Mouse (Mus musculus): ENCODE results near the gene Etnk1. TPM values are rescaled to one million over a fixed set of nuclear protein-coding genes. Genes with fewer than 3 reads are reported as not detected.

Etnk1 gene
- polyA plus RNA-seq, 1 experiment from 2014 or later = 33.5 TPM

DNA sequence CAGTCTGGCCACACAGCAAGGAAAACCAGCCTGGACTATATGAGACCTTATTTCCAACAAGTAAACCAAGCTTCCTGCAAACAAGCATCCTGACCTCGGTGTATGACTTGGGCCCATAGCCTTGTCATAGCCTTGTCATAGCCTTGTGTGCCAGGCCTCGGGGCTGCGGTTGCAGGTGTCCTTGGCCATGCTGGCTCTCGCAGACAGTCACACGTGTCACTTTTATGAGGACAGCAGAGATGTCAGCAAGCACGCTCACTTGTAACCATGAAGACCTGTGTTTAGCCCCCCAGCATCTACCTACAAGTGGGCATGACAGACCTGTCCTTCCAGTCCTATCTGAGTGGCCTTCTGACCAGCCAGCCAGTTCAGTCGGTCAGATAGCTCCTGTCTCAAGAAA is 31.4 kb downstream of the Etnk1 start:
- Histone ChIP-seq H3K9ac (replicated peaks) (no peak overlapping the region), H3K36me3 (peaks cover 53% of the 10 kb centered on the region), H3K4me1 (no peaks in the 10 kb centered on the region), H3K27me3 (no peaks in the 10 kb centered on the region), H3K27ac (replicated peaks) (no peak overlapping the region), H3K4me3 (no peak overlapping the region), H3K9me3 (no peaks in the 10 kb centered on the region), H3K4me2 (replicated peaks) (no peak overlapping the region)
- no peak for ATAC-seq (replicated peaks)
- WGBS = 94% methylated on average over 7 of the region's 7 CpGs

DNA sequence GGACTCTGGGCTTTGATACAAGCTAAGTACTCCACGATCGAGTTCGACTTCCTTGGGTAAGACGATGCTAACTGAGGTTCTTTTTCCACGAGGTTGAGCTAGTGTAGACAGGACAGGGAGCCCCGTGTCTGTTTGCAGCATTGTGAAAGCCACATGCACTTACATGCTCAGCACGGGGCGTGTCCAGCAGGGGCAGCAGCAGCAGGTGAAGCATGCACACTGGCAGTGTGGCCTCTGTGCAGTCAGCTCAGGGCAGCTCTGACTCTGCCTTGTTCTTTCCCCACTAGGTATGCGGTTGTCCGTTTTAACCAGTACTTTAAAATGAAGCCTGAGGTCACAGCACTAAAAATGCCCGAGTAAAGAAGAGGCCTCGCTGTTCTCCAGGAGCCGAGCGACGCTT is 36.1 kb downstream of the Etnk1 start:
- Histone ChIP-seq H3K4me3 (no peak overlapping the region), H3K36me3 (peaks cover 37% of the 10 kb centered on the region), H3K27me3 (no peaks in the 10 kb centered on the region), H3K4me2 (replicated peaks) (no peak overlapping the region), H3K27ac (replicated peaks) (no peak overlapping the region), H3K9ac (replicated peaks) (no peak overlapping the region), H3K4me1 (no peaks in the 10 kb centered on the region), H3K9me3 (no peaks in the 10 kb centered on the region)
- 93% methylated on average over 15 of the region's 15 CpGs for WGBS
- no peak for ATAC-seq (replicated peaks)

DNA sequence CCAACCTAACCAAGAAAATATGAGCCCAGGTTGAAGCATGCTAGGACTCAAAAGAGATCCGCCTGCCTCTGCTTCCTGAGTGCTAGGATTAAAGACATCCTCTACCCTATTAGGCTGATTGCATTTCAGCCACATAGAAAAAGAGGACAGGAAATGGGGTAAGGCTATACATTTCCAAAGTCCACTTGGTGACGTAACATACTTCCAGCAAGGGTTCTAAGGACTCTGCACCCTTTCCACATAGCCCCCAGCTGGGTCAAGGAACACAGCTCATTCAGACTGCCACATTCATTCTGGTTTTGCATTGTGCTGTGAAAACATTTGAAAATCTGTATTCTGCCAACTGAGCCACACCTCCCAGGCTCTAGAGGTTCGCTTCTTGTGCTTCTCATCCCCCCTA is 41.9 kb downstream of the Etnk1 start:
- 91% methylated on average over 3 of the region's 3 CpGs for WGBS
- no peak for ATAC-seq (replicated peaks)
- no peak overlapping the region for H3K27ac ChIP-seq (replicated peaks)

DNA sequence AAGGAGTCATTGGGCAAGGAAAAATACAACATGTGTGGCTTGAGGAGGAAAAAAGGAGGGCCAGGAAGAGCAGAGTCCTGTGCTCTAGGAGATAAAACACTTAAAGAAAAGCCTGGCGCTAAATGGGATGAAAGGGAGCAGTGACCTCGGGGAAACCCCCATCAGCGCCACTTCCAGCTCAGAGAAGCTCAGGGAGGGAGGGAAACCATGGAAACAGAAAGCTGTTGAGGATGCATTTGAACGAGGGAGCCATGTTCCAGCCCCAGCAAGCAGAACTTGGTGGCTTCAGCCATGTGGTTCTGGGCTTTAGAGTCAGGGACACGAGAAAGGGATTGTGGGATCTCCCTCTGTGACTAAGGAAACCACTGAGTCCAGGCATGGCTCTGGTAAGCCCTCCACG is 45.7 kb downstream of the Etnk1 start:
- ATAC-seq (replicated peaks) = no peak
- H3K27ac ChIP-seq (replicated peaks) = no peak overlapping the region
- no peak overlapping the region for H3K4me2 ChIP-seq (replicated peaks)
- H3K4me3 ChIP-seq = no peak overlapping the region
- H3K4me1 ChIP-seq = no peaks in the 10 kb centered on the region
- H3K9ac ChIP-seq (replicated peaks) = no peak overlapping the region
- H3K27me3 ChIP-seq = no peaks in the 10 kb centered on the region
- 82% methylated on average over 6 of the region's 6 CpGs for WGBS
- H3K9me3 ChIP-seq = no peaks in the 10 kb centered on the region
- H3K36me3 ChIP-seq = 0 out of 2 replicates have a peak, but pooled peaks cover 8% of the 10 kb centered on the region

More for the DNA sequence above, 41.9 kb downstream of the Etnk1 start:
- peaks cover 17% of the 10 kb centered on the region; the same call in 1 of the 2 replicates for H3K36me3 ChIP-seq
- no peaks in the 10 kb centered on the region for H3K4me1 ChIP-seq
- H3K4me3 ChIP-seq = no peak overlapping the region
- no peaks in the 10 kb centered on the region for H3K27me3 ChIP-seq
- H3K9ac ChIP-seq (replicated peaks) = no peak overlapping the region
- H3K9me3 ChIP-seq = no peaks in the 10 kb centered on the region
- no peak overlapping the region for H3K4me2 ChIP-seq (replicated peaks)

DNA sequence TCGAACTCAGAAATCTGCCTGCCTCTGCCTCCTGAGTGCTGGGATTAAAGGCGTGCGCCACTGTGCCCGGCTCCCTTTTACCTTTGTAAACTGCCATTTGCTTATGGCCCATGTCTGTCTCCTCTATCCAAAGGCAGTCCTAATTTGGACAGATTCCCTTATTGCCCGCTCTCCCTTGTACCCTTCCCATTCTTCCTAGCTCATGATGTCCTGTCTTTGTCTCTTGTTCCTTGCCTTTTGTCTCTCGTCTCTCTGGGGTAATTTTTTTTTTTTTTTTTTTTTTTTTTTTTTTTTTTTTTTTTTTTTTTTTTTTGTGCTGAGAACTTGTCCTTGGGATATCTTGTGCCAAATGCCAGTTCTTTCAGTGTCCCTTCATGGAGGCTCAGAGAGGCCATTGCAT is 46.4 kb downstream of the Etnk1 start:
- Histone ChIP-seq H3K4me1 (no peaks in the 10 kb centered on the region), H3K9me3 (no peaks in the 10 kb centered on the region), H3K9ac (replicated peaks) (no peak overlapping the region), H3K4me2 (replicated peaks) (no peak overlapping the region), H3K27me3 (no peaks in the 10 kb centered on the region), H3K4me3 (no peak overlapping the region), H3K36me3 (0 out of 2 replicates have a peak, but pooled peaks cover 6% of the 10 kb centered on the region), H3K27ac (replicated peaks) (no peak overlapping the region)
- WGBS = 93% methylated on average over 6 of the region's 6 CpGs
- no peak for ATAC-seq (replicated peaks)

DNA sequence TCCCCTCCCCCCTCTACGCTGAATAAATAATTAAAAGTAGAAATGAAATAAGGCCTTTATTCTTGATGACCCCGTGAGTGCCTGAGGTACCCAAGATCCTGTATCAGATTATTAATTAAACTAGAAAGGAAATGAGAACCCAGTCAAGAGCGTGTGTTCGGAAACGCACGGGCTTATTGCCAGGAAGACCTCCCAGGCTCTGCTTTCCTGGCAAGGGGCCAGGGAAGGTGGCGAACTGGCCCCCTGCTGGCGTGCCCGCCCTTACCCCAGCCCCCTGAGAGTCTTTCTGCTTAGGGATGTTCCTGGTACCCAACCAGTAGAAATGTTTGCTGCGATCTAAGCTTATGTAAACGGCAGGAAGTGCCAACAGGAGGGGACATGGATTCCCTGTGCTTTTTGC is 49.2 kb downstream of the Etnk1 start:
- no peak overlapping the region for H3K4me2 ChIP-seq (replicated peaks)

DNA sequence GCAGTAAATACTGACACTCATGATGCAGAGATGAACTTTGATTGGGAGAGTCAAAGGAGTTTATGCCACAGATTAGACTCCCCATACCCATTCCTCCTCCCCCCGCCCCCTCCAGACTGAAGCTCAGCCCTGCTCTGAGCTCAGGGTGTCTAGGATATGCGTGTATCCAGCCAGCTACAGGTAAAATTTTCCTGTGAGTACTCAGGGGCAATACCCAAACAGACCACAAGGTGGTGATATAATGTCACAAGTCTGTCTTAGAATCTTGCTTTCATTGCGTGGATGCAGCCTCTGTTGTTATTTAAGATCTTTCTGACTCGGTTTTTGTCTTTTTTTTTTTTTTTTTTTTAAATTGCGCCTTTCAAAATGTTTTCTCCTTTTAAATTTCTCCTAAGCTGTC is 52.3 kb downstream of the Etnk1 start:
- peak; percentile 74 for ATAC-seq (replicated peaks)
- H3K9me3 ChIP-seq = no peaks in the 10 kb centered on the region

More for the DNA sequence above, 49.2 kb downstream of the Etnk1 start:
- Histone ChIP-seq H3K9ac (replicated peaks) (no peak overlapping the region), H3K27me3 (no peaks in the 10 kb centered on the region), H3K4me3 (no peak overlapping the region), H3K9me3 (no peaks in the 10 kb centered on the region), H3K4me1 (no peaks in the 10 kb centered on the region), H3K27ac (replicated peaks) (no peak overlapping the region), H3K36me3 (no peaks in the 10 kb centered on the region)
- 43% methylated on average over 11 of the region's 11 CpGs for WGBS
- ATAC-seq (replicated peaks) = no peak

DNA sequence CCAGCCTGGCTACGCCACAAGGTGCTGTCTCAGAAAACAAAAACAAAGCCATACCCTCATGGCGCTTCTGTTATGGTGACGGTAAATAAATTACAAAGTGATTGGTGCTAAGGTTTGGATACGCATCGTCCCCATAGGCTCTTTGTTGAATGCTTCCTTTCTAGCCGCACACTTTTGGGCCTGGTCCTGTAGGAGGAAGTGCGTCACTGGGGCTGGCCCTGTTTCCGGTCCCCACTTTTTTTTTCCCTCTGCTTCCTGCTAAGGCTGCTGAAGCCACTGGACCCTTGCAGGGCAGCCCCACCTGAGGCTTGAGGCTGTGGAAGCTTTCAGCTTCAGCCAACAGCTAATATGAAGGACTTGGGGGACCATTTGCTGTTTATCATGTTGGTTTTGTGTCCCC is 54.2 kb downstream of the Etnk1 start:
- Histone ChIP-seq H3K36me3 (no peaks in the 10 kb centered on the region), H3K9me3 (no peaks in the 10 kb centered on the region), H3K4me1 (no peaks in the 10 kb centered on the region), H3K4me2 (replicated peaks) (no peak overlapping the region), H3K4me3 (no peak overlapping the region), H3K27ac (replicated peaks) (no peak overlapping the region), H3K9ac (replicated peaks) (no peak overlapping the region), H3K27me3 (no peaks in the 10 kb centered on the region)
- WGBS = 88% methylated on average over 8 of the region's 8 CpGs
- ATAC-seq (replicated peaks) = no peak

More for the DNA sequence above, 52.3 kb downstream of the Etnk1 start:
- Histone ChIP-seq H3K9ac (replicated peaks) (no peak overlapping the region), H3K27me3 (no peaks in the 10 kb centered on the region), H3K4me1 (no peaks in the 10 kb centered on the region), H3K36me3 (no peaks in the 10 kb centered on the region), H3K4me3 (no peak overlapping the region), H3K4me2 (replicated peaks) (no peak overlapping the region), H3K27ac (replicated peaks) (no peak overlapping the region)
- WGBS = 4% methylated on average over 5 of the region's 5 CpGs

DNA sequence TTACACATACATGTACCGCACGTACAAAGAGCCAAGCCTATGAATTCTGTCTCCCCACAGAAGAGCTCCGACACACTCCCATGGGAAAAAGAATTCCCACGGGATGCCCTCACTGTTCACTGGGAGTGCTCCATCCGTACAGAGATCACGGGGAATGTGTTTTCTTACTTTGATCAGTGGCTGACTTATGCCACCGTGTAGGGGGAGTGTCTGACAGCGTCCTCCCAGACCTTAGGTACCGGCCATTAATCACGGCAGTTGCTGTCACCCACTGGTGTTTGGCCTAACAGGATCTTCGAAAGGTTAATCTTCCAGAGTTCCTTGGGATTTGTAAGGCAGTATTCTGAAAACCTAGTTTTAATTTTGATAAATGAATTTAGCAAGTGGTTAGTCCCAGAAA is 57.0 kb downstream of the Etnk1 start:
- ATAC-seq (replicated peaks) = no peak
- Histone ChIP-seq H3K4me2 (replicated peaks) (no peak overlapping the region), H3K4me1 (no peaks in the 10 kb centered on the region), H3K27me3 (no peaks in the 10 kb centered on the region), H3K36me3 (no peaks in the 10 kb centered on the region), H3K9ac (replicated peaks) (no peak overlapping the region), H3K27ac (replicated peaks) (no peak overlapping the region), H3K9me3 (no peaks in the 10 kb centered on the region), H3K4me3 (no peak overlapping the region)
- WGBS = 88% methylated on average over 11 of the region's 11 CpGs

DNA sequence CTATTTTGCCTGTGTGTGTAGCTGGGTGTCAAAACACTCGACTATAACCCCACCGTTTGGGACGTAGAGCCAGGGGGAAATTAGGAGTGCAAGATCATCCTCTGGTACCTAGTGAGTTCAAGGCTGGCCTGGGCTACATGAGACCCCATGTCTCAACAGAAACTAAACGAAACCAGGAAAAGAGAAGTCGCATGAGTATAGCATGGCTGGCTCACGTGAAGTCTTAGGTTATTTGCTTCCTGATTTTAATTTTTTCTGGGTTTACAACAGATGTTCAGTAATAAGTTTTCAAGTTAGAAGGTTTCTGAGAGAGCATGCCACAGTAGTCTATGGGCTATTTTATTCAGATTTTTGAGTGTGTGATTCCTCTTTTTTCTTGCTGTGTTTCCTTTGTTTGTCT is 57.9 kb downstream of the Etnk1 start:
- Histone ChIP-seq H3K4me1 (no peaks in the 10 kb centered on the region), H3K27me3 (no peaks in the 10 kb centered on the region), H3K36me3 (no peaks in the 10 kb centered on the region), H3K4me3 (no peak overlapping the region), H3K9me3 (no peaks in the 10 kb centered on the region), H3K9ac (replicated peaks) (no peak overlapping the region), H3K27ac (replicated peaks) (no peak overlapping the region), H3K4me2 (replicated peaks) (no peak overlapping the region)
- WGBS = 75% methylated on average over 6 of the region's 6 CpGs
- no peak for ATAC-seq (replicated peaks)

DNA sequence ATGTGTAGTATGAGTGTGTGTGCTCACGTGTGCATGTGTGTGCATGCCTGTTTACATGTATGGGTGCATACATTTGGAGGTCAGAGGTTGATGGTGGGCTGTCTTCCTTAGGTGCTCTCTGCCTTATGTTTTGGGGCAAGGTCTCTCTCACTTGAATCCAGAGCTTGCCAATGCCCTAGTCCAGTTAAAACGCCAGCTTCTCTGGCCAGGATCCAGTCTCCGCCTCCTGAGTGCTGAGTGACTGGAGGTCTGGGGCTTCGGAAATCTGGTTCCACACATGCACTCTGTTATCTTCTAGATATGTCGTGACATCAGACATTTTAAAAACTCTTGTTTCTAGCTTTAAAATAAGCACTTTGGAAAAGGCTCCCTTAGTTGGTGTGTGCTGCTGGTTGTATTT is 61.7 kb downstream of the Etnk1 start:
- 80% methylated on average over 5 of the region's 5 CpGs for WGBS

DNA sequence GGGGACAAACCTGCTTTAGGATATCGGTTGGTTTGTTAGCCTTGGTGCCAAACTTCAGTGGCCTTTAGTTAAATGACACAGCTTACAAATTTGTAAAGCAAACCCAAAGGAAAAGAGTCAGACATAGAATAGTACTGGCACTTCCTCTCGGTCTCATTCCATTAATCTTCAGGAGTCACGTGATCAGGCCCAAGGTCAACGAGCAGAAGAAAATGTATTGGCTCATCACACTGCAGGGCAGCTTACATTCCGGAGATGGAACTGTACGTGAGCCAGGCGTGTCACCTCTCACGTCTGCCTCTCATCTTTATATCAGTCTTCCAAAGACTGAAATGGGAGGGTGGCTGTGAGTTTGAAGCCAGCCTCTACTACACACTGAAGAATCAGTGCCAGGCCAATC is 62.9 kb downstream of the Etnk1 start:
- Histone ChIP-seq H3K4me1 (no peaks in the 10 kb centered on the region), H3K27ac (replicated peaks) (no peak overlapping the region), H3K36me3 (no peaks in the 10 kb centered on the region), H3K9me3 (no peaks in the 10 kb centered on the region), H3K9ac (replicated peaks) (no peak overlapping the region), H3K4me3 (no peak overlapping the region), H3K4me2 (replicated peaks) (no peak overlapping the region), H3K27me3 (no peaks in the 10 kb centered on the region)
- 86% methylated on average over 8 of the region's 8 CpGs for WGBS
- no peak for ATAC-seq (replicated peaks)

More for the DNA sequence above, 61.7 kb downstream of the Etnk1 start:
- H3K4me1 ChIP-seq = no peaks in the 10 kb centered on the region
- no peak overlapping the region for H3K9ac ChIP-seq (replicated peaks)
- ATAC-seq (replicated peaks) = no peak
- no peaks in the 10 kb centered on the region for H3K9me3 ChIP-seq
- no peak overlapping the region for H3K4me3 ChIP-seq
- no peaks in the 10 kb centered on the region for H3K27me3 ChIP-seq
- H3K36me3 ChIP-seq = no peaks in the 10 kb centered on the region
- H3K4me2 ChIP-seq (replicated peaks) = no peak overlapping the region
- H3K27ac ChIP-seq (replicated peaks) = no peak overlapping the region

DNA sequence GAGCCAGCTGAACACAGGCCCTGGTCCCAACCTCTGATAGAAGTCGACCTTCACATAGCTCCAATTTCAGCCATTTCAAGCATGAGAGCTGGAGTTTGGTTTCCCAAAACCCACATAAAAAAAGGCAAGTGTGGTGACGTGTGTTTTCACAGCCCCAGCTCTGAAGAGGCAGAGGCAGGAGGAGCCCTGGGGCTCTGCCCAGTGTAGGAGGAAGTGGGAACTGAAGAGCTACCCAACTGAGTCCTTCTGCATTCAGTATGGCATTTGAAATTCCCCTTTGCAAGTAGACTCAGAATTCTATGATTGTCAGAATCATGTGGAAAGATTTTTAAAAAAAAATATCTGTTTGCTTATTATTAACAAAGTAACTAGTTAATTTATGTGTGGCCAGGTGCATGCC is 63.9 kb downstream of the Etnk1 start:
- no peak for ATAC-seq (replicated peaks)
- H3K27ac ChIP-seq (replicated peaks) = no peak overlapping the region
- H3K36me3 ChIP-seq = no peaks in the 10 kb centered on the region
- no peaks in the 10 kb centered on the region for H3K27me3 ChIP-seq
- WGBS = 78% methylated on average over 2 of the region's 2 CpGs
- H3K9me3 ChIP-seq = no peaks in the 10 kb centered on the region
- no peak overlapping the region for H3K9ac ChIP-seq (replicated peaks)
- no peak overlapping the region for H3K4me2 ChIP-seq (replicated peaks)
- no peaks in the 10 kb centered on the region for H3K4me1 ChIP-seq
- H3K4me3 ChIP-seq = no peak overlapping the region
